In the genomic region with DNA sequence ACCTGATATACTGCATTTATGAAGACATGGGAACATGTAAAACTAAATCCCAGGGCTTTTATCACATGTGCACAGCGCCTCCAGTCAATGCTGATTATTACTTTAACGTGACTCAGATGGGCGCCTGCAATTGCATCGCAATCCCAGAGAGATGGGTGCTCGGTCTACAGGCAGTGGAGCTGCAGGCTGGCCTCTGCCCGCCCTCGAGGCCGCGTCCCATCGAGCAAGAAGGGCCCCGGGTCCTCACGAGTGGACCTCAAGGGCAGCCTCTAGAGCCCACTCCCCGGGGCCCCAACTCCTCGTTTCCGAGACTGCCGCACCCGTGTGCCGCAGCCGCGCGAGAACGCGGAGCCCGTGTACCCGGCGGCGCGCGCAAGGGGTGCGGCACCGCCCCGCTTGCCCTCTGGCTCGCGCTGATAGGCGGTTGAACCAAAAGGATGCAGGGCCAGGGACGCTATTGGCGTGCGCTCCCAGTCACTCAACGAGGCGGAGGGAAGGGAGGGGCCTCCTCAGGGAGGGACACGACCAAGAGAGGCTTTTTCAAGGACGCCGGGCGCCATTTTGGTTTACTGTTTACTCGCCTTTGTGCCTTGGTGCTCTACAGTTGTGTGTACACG, we compare ENCODE assay signal across 8 mouse cellular contexts. TPM values are rescaled to one million over a fixed set of nuclear protein-coding genes. Genes with fewer than 3 reads are reported as not detected.
A peak's percentile ranks its signal among the peaks of the same experiment; 100 is the strongest.
DNase-seq lines count a peak whose midpoint lies in the region; ATAC-seq lines count a peak whose summit lies in the region.

No protein-coding gene starts in this region.

- no peaks in the 10 kb centered on the region for H3K4me1 ChIP-seq in hindbrain, embryonic 11.5 days (replicated peaks; ENCODE audit: control insufficient read depth, insufficient read depth, low read length)

- H3K4me2 ChIP-seq in hindbrain, embryonic 11.5 days (replicated peaks; ENCODE audit: low read depth, low read length): peak overlapping the region; percentile 42

- peak; percentile 98 for DNase-seq in Muller cell, postnatal 12 days (ENCODE audit: inconsistent ontology term)
- peak; percentile 98 for DNase-seq in cerebellum, adult 9-11 months
- peak; percentile 92 to 97 for DNase-seq in frontal cortex, adult 2 months (ENCODE audit: extremely low spot score in 1 of 2, low spot score in 1 of 2)
- DNase-seq in hindbrain, embryonic 11.5 days (ENCODE audit: low spot score): peak; percentile 95
- DNase-seq in layer of hippocampus, postnatal 10 days (ENCODE audit: low spot score in 2 of 2): peak; percentile 95 to 96
- peak; percentile 99 for DNase-seq in lung, postnatal 10 days
- peak; percentile 93 for DNase-seq in ovary, postnatal 36 days (ENCODE audit: low spot score)
- DNase-seq in thymus, postnatal 25 days: peak; percentile 94

- H3K27me3 ChIP-seq in hindbrain, embryonic 11.5 days (ENCODE audit: control insufficient read depth, insufficient read depth, low read length): no peaks in the 10 kb centered on the region

- peak overlapping the region; percentile 81 for H3K27ac ChIP-seq in hindbrain, embryonic 11.5 days (ENCODE audit: low read depth, low read length)

- H3K36me3 ChIP-seq in hindbrain, embryonic 11.5 days (ENCODE audit: control insufficient read depth, insufficient read depth, low read length): no peaks in the 10 kb centered on the region

- H3K9me3 ChIP-seq in hindbrain, embryonic 11.5 days (ENCODE audit: control insufficient read depth, low read length): no peaks in the 10 kb centered on the region

- peak overlapping the region; percentile 56 for H3K4me3 ChIP-seq in hindbrain, embryonic 11.5 days (ENCODE audit: low read depth, low read length)

- under 1% methylated on average over 46 of the region's 46 CpGs for WGBS in hindbrain, embryonic 11.5 days

- peak overlapping the region; percentile 93 for H3K9ac ChIP-seq in hindbrain, embryonic 11.5 days (ENCODE audit: low read depth, low read length)

- ATAC-seq in hindbrain, embryonic 11.5 days (ENCODE audit: low FRiP score): peak; percentile 98

RNA-seq across cellular contexts. Expression of a gene that starts 2.6 kb away (rescaled TPM):
- polyA plus RNA-seq in frontal cortex, adult 2 months (2012; rRNA removed): 5.8 and 7.6 TPM in 2 replicates
- 6.2 and 6.9 TPM in 2 replicates for polyA plus RNA-seq in hindbrain, embryonic 11.5 days (2014; fragmentation: Nextera tagmentation; extraction: Ambion mirVana)
- total RNA-seq in layer of hippocampus, postnatal 10 days (2021): 1 to 10 TPM; 5.1 to 5.5 TPM

RNA-seq across cellular contexts. Expression of a gene that starts 14.7 kb away (rescaled TPM):
- 177 and 178 TPM in 2 replicates for polyA plus RNA-seq in frontal cortex, adult 2 months (2012; rRNA removed)
- polyA plus RNA-seq in hindbrain, embryonic 11.5 days (2014; fragmentation: Nextera tagmentation; extraction: Ambion mirVana): 439 and 455 TPM in 2 replicates
- total RNA-seq in layer of hippocampus, postnatal 10 days (2021): 100 to 1,000 TPM; 201 to 217 TPM

RNA-seq across cellular contexts. Expression of a gene that starts 18.1 kb away (rescaled TPM):
- polyA plus RNA-seq in frontal cortex, adult 2 months (2012; rRNA removed): 0.46 and 0.54 TPM in 2 replicates
- polyA plus RNA-seq in hindbrain, embryonic 11.5 days (2014; fragmentation: Nextera tagmentation; extraction: Ambion mirVana): not detected in 2 replicates
- total RNA-seq in layer of hippocampus, postnatal 10 days (2021): under 1 TPM; 0.21 to 0.25 TPM

RNA-seq across cellular contexts. Expression of a gene that starts 25.8 kb away (rescaled TPM):
- 2.3 and 2.8 TPM in 2 replicates for polyA plus RNA-seq in frontal cortex, adult 2 months (2012; rRNA removed)
- polyA plus RNA-seq in hindbrain, embryonic 11.5 days (2014; fragmentation: Nextera tagmentation; extraction: Ambion mirVana): 23.2 and 29.4 TPM in 2 replicates
- total RNA-seq in layer of hippocampus, postnatal 10 days (2021): 1 to 10 TPM; 3.8 to 4.3 TPM

RNA-seq across cellular contexts. Expression of a gene that starts 37.6 kb away (rescaled TPM):
- polyA plus RNA-seq in frontal cortex, adult 2 months (2012; rRNA removed): not detected in 2 replicates
- not detected in 2 replicates for polyA plus RNA-seq in hindbrain, embryonic 11.5 days (2014; fragmentation: Nextera tagmentation; extraction: Ambion mirVana)
- not detected for total RNA-seq in layer of hippocampus, postnatal 10 days (2021)

Comparison
In these comparisons a context has a peak if more than half of its experiments do, and no peak if none do; other contexts are left out.
1. Peak in every context shown above with its lines: DNase-seq, ATAC-seq, H3K4me3 ChIP-seq and H3K27ac ChIP-seq.